Mouse (Mus musculus) adrenal gland, postnatal 36 days (tissue): ENCODE results near the gene Cyp4f39. TPM values are rescaled to one million over a fixed set of nuclear protein-coding genes. Genes with fewer than 3 reads are reported as not detected.
"Not testable (repeated sequence)": the region's sequence is repeated elsewhere in the genome, so short reads cannot be mapped to it uniquely, and the experiment has no call there.

Experiments
- DNase-seq, 2 experiments: peaks; one replicate each; pipeline ENCODE4 v3.0.0; 2021; ENCODE audit warnings: mixed read lengths in 1 of 2
- total RNA-seq, 2 experiments: library from RNA; stranded (reverse); gene quantifications; 2 replicates each; pipeline ENCODE4 v1.2.3; 2021

Gene Cyp4f39
- total RNA-seq, 2 experiments from 2014 or later = not detected

- peak; percentile 93 to 94 for DNase-seq
These were observed 76.2 kb downstream of the Cyp4f39 start for GRCm38 (mm10) chr17:32528408-32529337.

DNA sequence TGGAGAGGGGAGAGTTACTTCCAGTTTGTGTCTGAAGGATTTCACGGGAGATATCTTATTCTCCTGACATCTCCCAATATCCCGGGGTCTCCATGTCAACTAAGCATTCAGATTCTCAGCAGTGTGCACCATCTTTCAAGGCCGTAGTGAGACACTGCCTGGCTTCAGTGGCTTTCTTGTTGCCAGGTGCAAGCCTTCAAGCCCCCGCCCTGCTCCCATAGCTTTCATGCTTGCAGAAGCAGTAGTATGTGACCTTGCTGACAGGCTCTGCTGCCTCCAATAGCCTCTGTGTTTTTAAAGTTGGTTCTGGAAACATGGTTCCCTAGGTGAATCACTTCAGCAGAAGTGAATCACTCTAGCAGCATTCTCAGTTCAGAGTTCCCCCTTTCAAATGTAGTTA lies 79.8 kb downstream of the Cyp4f39 start:
- not testable (repeated sequence) for DNase-seq

GRCm38 (mm10) chr17:32534068-32534467 lies 81.5 kb downstream of the Cyp4f39 start:
- DNase-seq = no peak

DNA sequence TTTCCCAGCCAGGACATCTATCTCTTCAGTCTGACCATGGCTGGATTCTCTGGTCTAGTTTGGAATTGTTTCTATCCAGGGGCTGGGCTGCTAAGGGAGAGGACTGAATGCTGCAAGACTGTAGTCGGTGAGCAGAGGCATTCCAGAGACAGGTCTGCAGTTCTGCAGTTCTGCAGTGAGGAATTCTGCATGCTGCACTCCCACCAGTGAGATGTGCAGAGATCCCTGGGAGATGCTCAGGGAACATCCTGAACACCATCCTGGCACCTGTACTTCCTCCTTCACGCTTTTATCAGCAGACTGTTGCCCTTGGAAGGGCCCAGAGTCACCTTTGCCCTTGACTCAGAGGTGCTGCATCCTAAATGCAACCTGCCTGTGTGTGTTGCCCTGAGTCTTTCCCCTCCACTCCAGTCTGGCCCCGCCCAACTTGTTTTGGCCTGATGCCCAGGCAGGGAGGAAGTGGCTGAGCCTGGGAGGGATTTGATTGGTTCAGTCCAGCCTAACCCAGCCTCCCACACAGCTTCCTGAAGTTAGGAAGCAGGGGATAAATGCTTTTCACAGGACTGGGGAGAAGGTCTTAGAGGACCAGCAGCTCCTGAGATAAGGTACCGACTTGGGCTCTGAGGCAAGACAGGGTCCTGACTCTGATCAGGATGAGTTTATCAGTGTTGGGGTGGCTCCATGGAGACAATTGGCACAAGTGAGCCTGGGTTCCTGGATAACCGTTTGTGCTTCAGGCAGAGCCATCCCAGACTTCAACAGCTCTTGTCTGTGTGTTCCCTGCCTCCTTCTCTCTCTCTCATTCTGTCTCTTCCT lies 83.7 kb downstream of the Cyp4f39 start, which contains the start of gene Cyp4f16:
TSS of gene Cyp4f16 (plus strand) at position 508 of the 816 bp plus-strand sequence.
- DNase-seq = peak; percentile 90 to 93

GRCm38 (mm10) chr17:32536867-32537250 lies 84.3 kb downstream of the Cyp4f39 start:
- DNase-seq = peak; percentile 65 to 66

Other genes starting within 250 kb of the Cyp4f39 start
- gene Brd4, start 168.0 kb upstream of the Cyp4f39 start, total RNA-seq = 100 to 1,000 TPM in 1 of 2 experiments, 10 to 100 TPM in 1; 90.3 to 112 TPM
- 10 to 100 TPM; 55.1 to 77.5 TPM for gene Akap8, start 131.5 kb upstream of the Cyp4f39 start, total RNA-seq
- 100 to 1,000 TPM in 1 of 2 experiments, 10 to 100 TPM in 1; 81.2 to 102 TPM for gene Akap8l, start 102.1 kb upstream of the Cyp4f39 start, total RNA-seq
- gene Wiz, start 63.3 kb upstream of the Cyp4f39 start, total RNA-seq = 10 to 100 TPM; 48.5 to 49.9 TPM
- gene Rasal3, start 49.1 kb upstream of the Cyp4f39 start, total RNA-seq = 1 to 10 TPM; 1.2 to 1.8 TPM
- under 1 TPM in 1 of 2 experiments, not detected in 1; 0.16 TPM for gene Pglyrp2, start 28.6 kb upstream of the Cyp4f39 start, total RNA-seq
- 1 to 10 TPM; 6.9 to 8.8 TPM for gene Cyp4f17, start 53.3 kb downstream of the Cyp4f39 start, total RNA-seq
- 10 to 100 TPM; 10.1 to 12.4 TPM for gene Cyp4f16, start 83.8 kb downstream of the Cyp4f39 start, total RNA-seq
- gene Cyp4f37, start 168.6 kb downstream of the Cyp4f39 start, total RNA-seq = not detected
- gene Cyp4f40, start 206.2 kb downstream of the Cyp4f39 start, total RNA-seq = not detected
- 1 to 10 TPM; 1.3 to 4.0 TPM for gene Cyp4f15, start 232.9 kb downstream of the Cyp4f39 start, total RNA-seq